Mouse (Mus musculus): ENCODE measurements at regions not wholly inside any gene's neighbourhood (a gene's known extent, or its start where the extent isn't known, plus 50 kb on each side); places are given as distances from the start of the nearest gene placed in this dataset.

DNA sequence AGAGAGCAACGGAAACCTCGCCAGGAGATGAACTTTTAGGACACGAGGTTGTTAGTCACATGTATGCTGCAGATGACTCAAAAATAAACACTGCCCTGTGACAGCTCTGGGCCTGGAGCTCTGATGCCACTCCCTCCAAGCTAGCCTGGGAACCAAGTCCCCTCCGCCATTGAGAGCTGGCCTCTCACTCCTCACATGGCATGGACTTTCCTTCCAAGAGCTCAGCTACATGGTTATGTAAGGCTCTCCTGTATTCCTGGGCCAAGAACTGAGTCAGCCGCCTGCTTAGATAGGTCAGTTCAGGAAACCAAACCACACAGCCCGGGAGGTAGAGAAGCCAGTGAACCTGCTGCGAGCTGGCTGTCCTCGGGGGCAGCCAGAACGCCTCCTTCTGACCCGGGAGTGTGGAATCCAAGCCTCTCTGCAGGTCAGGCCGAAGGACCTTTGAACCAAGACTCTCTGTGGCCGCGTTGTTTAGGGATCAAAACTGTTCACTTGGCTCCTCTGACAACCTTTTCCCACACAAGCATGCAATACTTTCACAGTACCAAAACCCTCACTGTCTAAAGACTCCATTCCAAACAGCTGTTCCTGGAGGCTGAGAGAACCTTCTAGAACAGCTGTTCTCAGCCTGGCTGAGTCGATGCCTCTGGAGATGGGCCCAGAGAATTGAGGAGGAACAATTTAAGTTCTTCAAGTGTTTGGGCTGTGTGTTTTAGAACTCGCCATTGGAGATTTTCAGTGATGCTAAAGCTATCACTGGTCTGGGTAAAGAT is 422.8 kb upstream of the Jarid2 start:
- ATAC-seq, result no peak
- Histone ChIP-seq H3K4me1 (replicated peaks; ENCODE audit: control insufficient read depth, insufficient read depth, low read length) (no peaks in the 10 kb centered on the region; the same call in 1 of the 2 replicates), H3K4me3 (ENCODE audit: low read depth, low read length) (no peak overlapping the region), H3K9ac (ENCODE audit: low read depth, low read length) (no peak overlapping the region), H3K36me3 (ENCODE audit: control insufficient read depth, insufficient read depth) (no peaks in the 10 kb centered on the region), H3K27me3 (replicated peaks; ENCODE audit: control insufficient read depth, insufficient read depth, low read length) (no peaks in the 10 kb centered on the region), H3K4me2 (replicated peaks; ENCODE audit: low read depth) (no peak overlapping the region), H3K27ac (ENCODE audit: low read depth, low read length) (no peak overlapping the region), H3K9me3 (ENCODE audit: control insufficient read depth) (no peaks in the 10 kb centered on the region)
- TF ChIP-seq CTCF (IDR thresholded peaks at IDR 0.05; ENCODE audit: low read depth), result no peak
- WGBS, result 77% methylated on average over 15 of the region's 15 CpGs

- Histone ChIP-seq H3K4me2 (replicated peaks; ENCODE audit: low read depth) (no peak overlapping the region), H3K9ac (ENCODE audit: low read depth, low read length) (no peak overlapping the region), H3K9me3 (ENCODE audit: control insufficient read depth) (no peaks in the 10 kb centered on the region), H3K36me3 (ENCODE audit: control insufficient read depth, insufficient read depth) (no peaks in the 10 kb centered on the region), H3K4me1 (replicated peaks; ENCODE audit: control insufficient read depth, insufficient read depth, low read length) (no peaks in the 10 kb centered on the region; the same call in 1 of the 2 replicates), H3K4me3 (ENCODE audit: low read depth, low read length) (no peak overlapping the region), H3K27ac (ENCODE audit: low read depth, low read length) (no peak overlapping the region), H3K27me3 (replicated peaks; ENCODE audit: control insufficient read depth, insufficient read depth, low read length) (no peaks in the 10 kb centered on the region)
- TF ChIP-seq CTCF (IDR thresholded peaks at IDR 0.05; ENCODE audit: low read depth), result no peak
- ATAC-seq, result no peak
- WGBS, result 72% methylated on average over 13 of the region's 13 CpGs
Observed at GRCm38 (mm10) chr13:44308227-44308626, 421.0 kb upstream of the Jarid2 start.

- no peak overlapping the region for H3K4me2 ChIP-seq (replicated peaks; ENCODE audit: low read depth)
- ATAC-seq, result no peak
- no peak overlapping the region for H3K4me3 ChIP-seq (ENCODE audit: low read depth, low read length)
- no peaks in the 10 kb centered on the region for H3K36me3 ChIP-seq (ENCODE audit: control insufficient read depth, insufficient read depth)
- no peaks in the 10 kb centered on the region for H3K4me1 ChIP-seq (replicated peaks; ENCODE audit: control insufficient read depth, insufficient read depth, low read length)
- H3K27me3 ChIP-seq (replicated peaks; ENCODE audit: control insufficient read depth, insufficient read depth, low read length), result no peaks in the 10 kb centered on the region
- H3K27ac ChIP-seq (ENCODE audit: low read depth, low read length), result no peak overlapping the region
- no peaks in the 10 kb centered on the region for H3K9me3 ChIP-seq (ENCODE audit: control insufficient read depth)
- no peak overlapping the region for H3K9ac ChIP-seq (ENCODE audit: low read depth, low read length)
- TF ChIP-seq CTCF (IDR thresholded peaks at IDR 0.05; ENCODE audit: low read depth), result no peak
- 91% methylated on average over 6 of the region's 6 CpGs for WGBS
Observed at GRCm38 (mm10) chr13:44312237-44312636, 417.0 kb upstream of the Jarid2 start.

- 72% methylated on average over 13 of the region's 13 CpGs for WGBS
- Histone ChIP-seq H3K4me3 (ENCODE audit: low read depth, low read length) (no peak overlapping the region), H3K9ac (ENCODE audit: low read depth, low read length) (no peak overlapping the region), H3K4me2 (replicated peaks; ENCODE audit: low read depth) (no peak overlapping the region), H3K27me3 (replicated peaks; ENCODE audit: control insufficient read depth, insufficient read depth, low read length) (no peaks in the 10 kb centered on the region), H3K36me3 (ENCODE audit: control insufficient read depth, insufficient read depth) (no peaks in the 10 kb centered on the region), H3K4me1 (replicated peaks; ENCODE audit: control insufficient read depth, insufficient read depth, low read length) (no peaks in the 10 kb centered on the region), H3K27ac (ENCODE audit: low read depth, low read length) (no peak overlapping the region), H3K9me3 (ENCODE audit: control insufficient read depth) (no peaks in the 10 kb centered on the region)
- ATAC-seq, result no peak
- no peak for TF ChIP-seq CTCF (IDR thresholded peaks at IDR 0.05; ENCODE audit: low read depth)
Observed at GRCm38 (mm10) chr13:44316747-44317446, 412.4 kb upstream of the Jarid2 start.

DNA sequence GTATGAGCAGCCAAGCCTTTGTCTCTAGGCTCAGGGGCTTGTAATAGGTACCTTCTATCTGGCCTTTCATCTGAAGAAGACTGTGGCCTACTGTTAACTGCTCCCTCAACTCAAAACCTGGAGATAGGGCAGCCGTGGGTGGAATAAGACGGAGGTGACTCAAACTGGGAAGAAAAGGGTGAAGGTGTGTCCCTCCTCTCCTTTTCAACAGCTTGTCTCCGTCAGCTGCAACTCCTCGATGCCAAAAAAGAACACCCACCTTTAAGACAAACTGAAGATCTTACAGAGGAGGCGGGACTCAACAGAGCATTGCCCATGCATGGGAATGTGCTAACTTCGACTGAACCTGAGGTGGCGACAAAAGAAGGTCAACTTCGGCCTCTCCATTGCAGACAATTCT is 411.7 kb upstream of the Jarid2 start:
- TF ChIP-seq CTCF (IDR thresholded peaks at IDR 0.05; ENCODE audit: low read depth), result no peak
- H3K27me3 ChIP-seq (replicated peaks; ENCODE audit: control insufficient read depth, insufficient read depth, low read length), result no peaks in the 10 kb centered on the region
- H3K36me3 ChIP-seq (ENCODE audit: control insufficient read depth, insufficient read depth), result no peaks in the 10 kb centered on the region
- no peak for ATAC-seq
- WGBS, result 82% methylated on average over 8 of the region's 8 CpGs
- no peak overlapping the region for H3K27ac ChIP-seq (ENCODE audit: low read depth, low read length)
- H3K4me2 ChIP-seq (replicated peaks; ENCODE audit: low read depth), result no peak overlapping the region
- no peaks in the 10 kb centered on the region for H3K9me3 ChIP-seq (ENCODE audit: control insufficient read depth)
- no peak overlapping the region for H3K9ac ChIP-seq (ENCODE audit: low read depth, low read length)
- H3K4me3 ChIP-seq (ENCODE audit: low read depth, low read length), result no peak overlapping the region
- H3K4me1 ChIP-seq (replicated peaks; ENCODE audit: control insufficient read depth, insufficient read depth, low read length), result no peaks in the 10 kb centered on the region

GRCm38 (mm10) chr13:44319101-44319500 is 410.2 kb upstream of the Jarid2 start:
- Histone ChIP-seq H3K27me3 (replicated peaks; ENCODE audit: control insufficient read depth, insufficient read depth, low read length) (no peaks in the 10 kb centered on the region), H3K36me3 (ENCODE audit: control insufficient read depth, insufficient read depth) (no peaks in the 10 kb centered on the region), H3K9ac (ENCODE audit: low read depth, low read length) (no peak overlapping the region), H3K9me3 (ENCODE audit: control insufficient read depth) (no peaks in the 10 kb centered on the region), H3K4me2 (replicated peaks; ENCODE audit: low read depth) (no peak overlapping the region), H3K4me1 (replicated peaks; ENCODE audit: control insufficient read depth, insufficient read depth, low read length) (no peaks in the 10 kb centered on the region), H3K27ac (ENCODE audit: low read depth, low read length) (no peak overlapping the region), H3K4me3 (ENCODE audit: low read depth, low read length) (no peak overlapping the region)
- 94% methylated on average over 9 of the region's 9 CpGs for WGBS
- TF ChIP-seq CTCF (IDR thresholded peaks at IDR 0.05; ENCODE audit: low read depth), result no peak
- no peak for ATAC-seq
